Mouse (Mus musculus) cerebellum, postnatal 36 days (tissue): ENCODE measurements around the gene Nop53.
"Not testable (repeated sequence)": the region's sequence is repeated elsewhere in the genome, so short reads cannot be mapped to it uniquely, and the experiment has no call there.

Experiments used
- DNase-seq, 2 experiments: peaks; one replicate each; pipeline ENCODE4 v3.0.0; 2021 to 2022; ENCODE audit warnings: mixed read lengths in 2 of 2

The Nop53 gene

GRCm38 (mm10) chr7:15916996-15917395, 28.9 kb downstream of the Nop53 start:
- DNase-seq, result no peak

- no peak for DNase-seq
Measured at GRCm38 (mm10) chr7:15916134-15916723, 29.6 kb downstream of the Nop53 start.

- not testable (repeated sequence) for DNase-seq
Measured at GRCm38 (mm10) chr7:15915695-15916094, 30.2 kb downstream of the Nop53 start.

GRCm38 (mm10) chr7:15914751-15915150, 31.1 kb downstream of the Nop53 start:
- no peak for DNase-seq

GRCm38 (mm10) chr7:15914252-15914651, 31.6 kb downstream of the Nop53 start:
- DNase-seq, result peak in 1 of 2 experiments; percentile 39

- peak; percentile 59 for DNase-seq
Measured at GRCm38 (mm10) chr7:15912183-15912582, 33.7 kb downstream of the Nop53 start.

GRCm38 (mm10) chr7:15910521-15910920, 35.4 kb downstream of the Nop53 start:
- DNase-seq, result no peak

GRCm38 (mm10) chr7:15907971-15908590, 37.8 kb downstream of the Nop53 start:
- DNase-seq, result no peak

GRCm38 (mm10) chr7:15906602-15907001, 39.3 kb downstream of the Nop53 start:
- DNase-seq, result no peak

GRCm38 (mm10) chr7:15905861-15906260, 40.0 kb downstream of the Nop53 start:
- no peak for DNase-seq

GRCm38 (mm10) chr7:15901366-15902048, 44.4 kb downstream of the Nop53 start:
- DNase-seq, result no peak

GRCm38 (mm10) chr7:15894251-15894650, 51.6 kb downstream of the Nop53 start:
- no peak for DNase-seq
